Mouse (Mus musculus) liver, postnatal 0 days (tissue): ENCODE results near the gene Foxk1.

ENCODE experiments used
- CTCF ChIP-seq: sonication (generic); IDR thresholded peaks from 2 replicates; pipeline ENCODE4 v1.5.1; 2016; ENCODE audit warnings: antibody characterized with exemption, low read depth
- EP300 ChIP-seq: IDR thresholded peaks from 2 replicates; pipeline ENCODE4 v1.6.1; 2016; ENCODE audit warnings: antibody characterized with exemption, low read depth, mild to moderate bottlenecking

DNA sequence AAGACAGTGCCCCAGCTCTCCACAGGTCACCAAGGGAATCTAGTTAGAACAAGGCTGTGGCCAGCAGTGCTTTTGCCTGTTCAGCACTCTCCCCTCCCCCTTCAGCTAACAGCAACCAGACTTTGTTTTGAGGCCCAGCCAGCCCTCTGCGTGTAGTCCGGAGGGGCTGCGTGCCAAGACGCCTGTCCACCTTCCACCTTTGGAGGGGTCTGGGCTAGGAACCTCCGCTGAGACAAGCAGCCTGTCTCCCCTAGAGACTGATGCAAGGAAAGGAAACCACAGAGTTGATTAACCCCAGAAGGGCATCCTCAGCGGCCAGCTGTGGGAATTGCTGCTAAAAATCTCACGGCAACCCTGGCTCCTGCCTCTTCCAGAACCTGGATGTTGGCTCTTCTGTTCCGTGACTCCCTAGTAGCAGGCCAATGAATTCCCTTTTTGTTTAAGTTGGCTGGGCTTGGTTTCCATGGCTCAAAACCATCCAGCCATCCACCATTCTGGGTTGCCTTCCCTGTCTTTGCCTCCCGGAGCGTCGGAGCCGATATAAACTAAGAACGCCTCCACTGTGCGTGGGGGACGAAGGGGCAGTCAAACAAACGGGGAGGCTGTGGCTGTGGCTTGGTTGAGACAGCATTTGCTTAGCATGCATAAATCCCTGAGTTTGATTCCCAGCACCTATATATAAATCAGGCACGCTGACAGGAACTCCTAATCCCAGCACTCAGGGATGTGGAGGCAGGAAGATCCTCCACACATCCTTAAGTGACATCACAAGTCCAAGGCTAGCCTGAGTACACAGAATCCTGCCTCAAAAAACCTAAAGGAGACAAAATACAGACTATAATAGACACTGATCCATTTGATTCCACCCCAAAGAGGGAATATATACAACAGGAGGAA is 14.3 kb upstream of the Foxk1 start:
- TF ChIP-seq CTCF (no peak), EP300 (no peak)
